Mouse (Mus musculus) intestine, postnatal 0 days (tissue): ENCODE data around the gene Fbxl3. TPM values are rescaled to one million over a fixed set of nuclear protein-coding genes. Genes with fewer than 3 reads are reported as not detected.

ENCODE experiments used
- ATAC-seq: fragments of 200-750 bp; cut with Nextera tagmentation; 2 replicates; pipeline ENCODE4 v1.8.0; 2017; ENCODE audit warnings: mild to moderate bottlenecking, moderate TSS enrichment, moderate library complexity
- H3K27ac ChIP-seq: fragments of 300-500 bp; sonication (generic); 2 replicates; pipeline ENCODE4 v1.5.1; 2014; ENCODE audit warnings: mild to moderate bottlenecking, low read depth, low read length, moderate library complexity
- H3K27me3 ChIP-seq: fragments of 300-500 bp; sonication (generic); replicated peaks from 2 replicates; pipeline ENCODE4 v1.6.1; 2014; ENCODE audit warnings: low read length, mixed read lengths; ENCODE audit not compliant: control insufficient read depth, insufficient read depth
- H3K36me3 ChIP-seq: fragments of 300-500 bp; sonication (generic); 2 replicates; pipeline ENCODE4 v1.6.1; 2014; ENCODE audit warnings: mild to moderate bottlenecking, moderate library complexity; ENCODE audit not compliant: control insufficient read depth, insufficient read depth
- H3K4me1 ChIP-seq: fragments of 300-500 bp; sonication (generic); replicated peaks from 2 replicates; pipeline ENCODE4 v1.6.1; 2014; ENCODE audit warnings: antibody characterized with exemption, low read length, mixed read lengths; ENCODE audit not compliant: control insufficient read depth, insufficient read depth
- H3K4me2 ChIP-seq: fragments of 300-500 bp; sonication (generic); replicated peaks from 2 replicates; pipeline ENCODE4 v1.6.1; 2014; ENCODE audit warnings: low read depth, mild to moderate bottlenecking, moderate library complexity
- H3K4me3 ChIP-seq: fragments of 300-500 bp; sonication (generic); 2 replicates; pipeline ENCODE4 v1.5.1; 2014; ENCODE audit warnings: low read depth, low read length
- H3K9ac ChIP-seq: fragments of 300-500 bp; sonication (generic); 2 replicates; pipeline ENCODE4 v1.6.1; 2014; ENCODE audit warnings: mild to moderate bottlenecking, low read depth, low read length
- H3K9me3 ChIP-seq: fragments of 300-500 bp; sonication (generic); 2 replicates; pipeline ENCODE4 v1.6.1; 2016; ENCODE audit warnings: mixed run types; ENCODE audit not compliant: control insufficient read depth
- CTCF ChIP-seq: sonication (generic); IDR thresholded peaks from 2 replicates; pipeline ENCODE4 v1.5.1; 2016; ENCODE audit warnings: low read depth, mild to moderate bottlenecking, control low read depth, antibody characterized with exemption, moderate library complexity
- WGBS: fragments of 180-500 bp; shearing (Covaris S2); extraction: QIAGEN DNeasy Blood & Tissue Kit; methylation state at CpG from one replicate; pipeline ENCODE4 v1.1.7; 2014; 5-methylcytosine and 5-hydroxymethylcytosine counted together
- polyA plus RNA-seq: library from polyadenylated mRNA; unstranded; fragments of >200 nt; fragmentation: Nextera tagmentation; extraction: Ambion mirVana; gene quantifications from 2 replicates; pipeline ENCODE4 v1.2.1, GENCODE M21; 2015

Gene Fbxl3
- polyA plus RNA-seq, 1 experiment from 2014 or later, result 22.1 TPM

GRCm38 (mm10) chr14:103106301-103106700 lies 6.9 kb upstream of the Fbxl3 start:
- WGBS, result 55% methylated on average over 2 of the region's 2 CpGs
- H3K4me2 ChIP-seq, result no peak overlapping the region
- no peaks in the 10 kb centered on the region for H3K9me3 ChIP-seq
- no peak overlapping the region for H3K9ac ChIP-seq
- no peaks in the 10 kb centered on the region for H3K27me3 ChIP-seq
- no peak overlapping the region for H3K4me3 ChIP-seq
- no peak overlapping the region for H3K27ac ChIP-seq
- no peak for TF ChIP-seq CTCF
- H3K36me3 ChIP-seq, result no peaks in the 10 kb centered on the region
- 0 out of 2 replicates have a peak, but pooled peaks cover 4% of the 10 kb centered on the region for H3K4me1 ChIP-seq
- peak; percentile 79 for ATAC-seq

- no peak for TF ChIP-seq CTCF
- whole genome bisulfite sequencing, result 37% methylated on average over 10 of the region's 10 CpGs
- no peaks in the 10 kb centered on the region for H3K27me3 ChIP-seq
- H3K4me1 ChIP-seq, result 0 out of 2 replicates have a peak, but pooled peaks cover 4% of the 10 kb centered on the region
- H3K4me2 ChIP-seq, result no peak overlapping the region
- H3K9me3 ChIP-seq, result no peaks in the 10 kb centered on the region
- H3K9ac ChIP-seq, result no peak overlapping the region
- peak overlapping the region; percentile 83 for H3K27ac ChIP-seq
- no peak overlapping the region for H3K4me3 ChIP-seq
- ATAC-seq, result peak; percentile 65
- no peaks in the 10 kb centered on the region for H3K36me3 ChIP-seq
These were observed 3.5 kb upstream of the Fbxl3 start for GRCm38 (mm10) chr14:103102731-103103335.

GRCm38 (mm10) chr14:103102246-103102645 lies 2.9 kb upstream of the Fbxl3 start:
- Histone ChIP-seq H3K9ac (no peak overlapping the region), H3K27ac (peak overlapping the region; percentile 83), H3K4me2 (no peak overlapping the region; the same call in 1 of the 2 replicates), H3K27me3 (no peaks in the 10 kb centered on the region), H3K36me3 (no peaks in the 10 kb centered on the region), H3K4me3 (no peak overlapping the region), H3K9me3 (no peaks in the 10 kb centered on the region), H3K4me1 (0 out of 2 replicates have a peak, but pooled peaks cover 7% of the 10 kb centered on the region)
- peak; percentile 15; the same call in 1 of the 2 replicates for ATAC-seq
- WGBS, result 38% methylated on average over 6 of the region's 6 CpGs
- no peak for TF ChIP-seq CTCF

GRCm38 (mm10) chr14:103101171-103101570 lies 1.8 kb upstream of the Fbxl3 start:
- peak overlapping the region; percentile 28; the same call in 1 of the 2 replicates for H3K27ac ChIP-seq
- WGBS, result 63% methylated on average over 3 of the region's 3 CpGs
- 0 out of 2 replicates have a peak, but pooled peaks cover 8% of the 10 kb centered on the region for H3K4me1 ChIP-seq
- H3K9me3 ChIP-seq, result no peaks in the 10 kb centered on the region
- H3K27me3 ChIP-seq, result no peaks in the 10 kb centered on the region
- H3K36me3 ChIP-seq, result peaks cover 2% of the 10 kb centered on the region; the same call in 1 of the 2 replicates
- ATAC-seq, result no peak
- no peak for TF ChIP-seq CTCF
- no peak overlapping the region for H3K4me3 ChIP-seq
- no peak overlapping the region for H3K4me2 ChIP-seq
- no peak overlapping the region for H3K9ac ChIP-seq

- peaks cover 4% of the 10 kb centered on the region; the same call in 1 of the 2 replicates for H3K36me3 ChIP-seq
- no peak for ATAC-seq
- 75% methylated on average over 13 of the region's 13 CpGs for WGBS
- peak overlapping the region; percentile 100; the same call in 1 of the 2 replicates for H3K27ac ChIP-seq
- 0 out of 2 replicates have a peak, but pooled peaks cover 8% of the 10 kb centered on the region for H3K4me1 ChIP-seq
- no peak overlapping the region for H3K9ac ChIP-seq
- H3K27me3 ChIP-seq, result no peaks in the 10 kb centered on the region
- peak overlapping the region; percentile 69; the same call in 1 of the 2 replicates for H3K4me2 ChIP-seq
- no peak for TF ChIP-seq CTCF
- no peak overlapping the region for H3K4me3 ChIP-seq
- H3K9me3 ChIP-seq, result no peaks in the 10 kb centered on the region
These were observed 930 bp upstream of the Fbxl3 start for GRCm38 (mm10) chr14:103100296-103100695.

- H3K4me1 ChIP-seq, result 0 out of 2 replicates have a peak, but pooled peaks cover 8% of the 10 kb centered on the region
- no peak for TF ChIP-seq CTCF
- no peaks in the 10 kb centered on the region for H3K27me3 ChIP-seq
- peaks cover 4% of the 10 kb centered on the region; the same call in 1 of the 2 replicates for H3K36me3 ChIP-seq
- under 1% methylated on average over 68 of the region's 86 CpGs for WGBS
- H3K9me3 ChIP-seq, result no peaks in the 10 kb centered on the region
- H3K9ac ChIP-seq, result peak overlapping the region; percentile 97
- peak; percentile 75 for ATAC-seq
- H3K27ac ChIP-seq, result peak overlapping the region; percentile 100
- H3K4me2 ChIP-seq, result peak overlapping the region; percentile 69
- H3K4me3 ChIP-seq, result peak overlapping the region; percentile 74
These were observed 655 bp downstream of the Fbxl3 start for GRCm38 (mm10) chr14:103098587-103099235.
